Mouse (Mus musculus): Measurements from ENCODE around the gene Ptk6.

The Ptk6 gene

DNA sequence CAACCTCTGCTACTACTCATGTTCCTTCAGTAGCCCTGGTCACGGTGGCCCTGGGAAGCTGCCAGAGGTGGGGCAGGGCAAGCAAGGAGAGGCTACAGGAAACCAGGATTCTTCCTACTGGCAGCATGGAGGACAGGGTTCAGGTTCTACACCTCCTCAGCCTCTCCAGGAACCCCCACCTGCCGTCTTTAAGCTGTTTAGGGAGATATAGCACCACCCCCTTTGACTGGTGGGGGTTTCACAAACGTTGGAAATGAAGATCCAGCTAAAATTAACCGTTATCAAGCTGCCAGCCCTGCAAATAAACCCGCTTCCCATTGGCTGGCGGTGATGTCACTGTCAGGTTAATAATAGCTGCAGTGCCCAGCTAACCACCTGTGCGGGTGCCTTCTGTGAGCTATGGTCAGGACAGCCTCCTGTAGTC, 43.5 kb downstream of the Ptk6 start:
- no peak for DNase-seq

DNA sequence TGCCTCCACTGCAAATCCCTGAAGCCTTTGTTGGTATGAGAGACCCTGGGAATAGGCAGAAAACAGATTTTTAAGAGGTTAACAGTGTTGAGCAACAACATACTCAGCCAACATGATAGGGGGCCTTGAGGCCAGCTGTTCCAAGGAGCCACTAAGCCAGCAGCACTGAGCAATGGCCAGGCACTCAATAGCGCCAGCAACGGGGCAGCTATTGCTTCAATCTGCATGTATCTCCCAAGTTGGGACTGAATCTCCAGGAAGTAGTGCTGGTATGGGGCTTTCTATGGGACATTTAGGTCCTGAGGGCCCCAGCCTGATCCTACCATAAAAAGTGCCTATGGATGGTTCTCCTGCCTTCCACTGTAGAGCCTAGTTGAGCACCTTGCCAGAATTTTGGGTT, 44.1 kb downstream of the Ptk6 start:
- DNase-seq = no peak

DNA sequence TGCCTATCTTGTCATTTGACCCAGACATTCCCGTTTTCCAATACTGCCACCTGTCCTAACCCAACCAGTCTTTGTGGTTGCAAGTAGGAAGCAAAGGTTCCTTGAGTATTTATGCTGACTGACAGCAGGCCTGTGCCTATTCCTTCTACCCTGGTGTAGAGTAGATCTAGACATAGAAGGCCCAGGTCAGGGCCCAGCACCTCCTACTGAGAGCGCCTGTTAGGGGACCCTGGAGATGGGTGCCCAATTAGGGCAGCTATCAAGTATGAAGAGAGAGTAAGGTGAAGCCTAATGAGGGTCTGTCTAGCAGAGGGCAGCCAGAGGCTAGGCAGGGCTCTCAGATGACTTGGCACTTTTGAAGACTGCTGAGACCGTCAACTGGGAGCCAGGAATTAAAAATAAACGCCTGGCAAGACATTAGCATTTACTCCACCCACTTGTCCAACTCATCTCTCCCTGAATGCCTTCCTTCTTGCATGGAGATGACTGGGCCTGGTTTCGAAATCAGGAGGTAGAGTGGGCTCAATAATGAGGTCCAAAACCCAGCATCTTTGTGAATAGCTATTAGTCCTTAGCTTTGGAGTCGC, 44.8 kb downstream of the Ptk6 start:
- no peak for DNase-seq

DNA sequence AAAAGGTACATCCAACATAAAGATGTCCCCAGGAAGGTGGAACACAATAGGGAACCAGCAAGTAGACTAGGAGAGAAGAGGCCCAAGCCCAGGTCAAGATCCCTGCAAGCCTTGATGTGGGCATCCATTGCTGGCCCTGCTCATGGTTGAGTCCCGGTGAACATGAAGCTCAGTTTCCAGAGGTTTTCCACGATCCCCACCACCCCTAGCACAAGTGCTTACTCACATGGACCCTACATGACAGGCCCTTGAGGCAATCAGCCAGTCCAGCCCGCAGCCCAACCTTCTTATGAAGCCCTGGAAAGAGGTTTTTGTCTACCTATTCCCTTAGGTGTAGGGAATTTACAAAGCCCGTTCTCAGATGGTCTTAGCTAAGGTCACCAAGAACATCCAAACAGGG, 45.4 kb downstream of the Ptk6 start:
- no peak for DNase-seq

DNA sequence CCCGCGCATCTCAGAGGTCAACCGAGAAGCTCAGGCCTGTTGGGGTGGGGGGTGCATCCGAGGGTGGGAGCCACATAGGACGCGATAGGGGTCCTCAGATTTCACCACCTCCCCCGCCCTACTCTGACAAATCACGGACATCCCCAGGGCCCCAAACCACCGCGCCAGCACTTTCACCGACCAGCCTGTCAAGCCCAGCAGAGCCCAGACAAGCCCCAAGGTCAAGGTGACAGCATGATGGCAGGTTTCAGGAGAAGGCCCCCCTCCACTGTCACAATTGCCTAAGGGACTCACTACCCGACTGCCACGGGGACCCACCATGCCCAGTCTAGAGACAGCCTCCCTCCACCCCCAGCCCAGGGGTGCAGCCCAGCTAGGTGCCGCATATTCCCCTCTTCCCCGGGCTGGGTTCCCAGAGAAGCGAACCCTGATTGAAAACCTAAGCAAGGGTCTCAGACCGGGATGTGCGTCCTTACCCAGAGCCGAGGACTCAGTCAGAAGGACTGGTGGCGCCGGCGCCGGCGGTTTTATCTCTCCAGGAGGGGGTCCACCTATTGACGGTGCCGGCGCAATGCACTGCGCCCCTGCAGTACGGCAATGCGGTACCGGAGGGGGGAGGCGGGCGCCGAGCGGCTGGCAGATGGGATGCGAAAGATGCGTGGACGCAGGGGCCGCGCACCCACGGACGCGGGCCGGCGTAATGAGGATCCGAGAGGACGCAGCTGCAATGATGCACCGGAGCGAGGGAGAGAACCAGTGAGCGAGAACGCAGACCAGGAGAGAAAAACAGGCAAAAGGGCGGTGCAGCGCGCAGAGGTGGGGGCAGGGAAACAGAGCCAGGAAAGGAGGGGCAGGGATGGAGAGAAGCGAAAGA, 46.1 kb downstream of the Ptk6 start, which contains the start of gene Eef1a2:
Eef1a2 (minus strand) TSS at position 767 of the 874 bp plus-strand sequence.
- no peak for DNase-seq

DNA sequence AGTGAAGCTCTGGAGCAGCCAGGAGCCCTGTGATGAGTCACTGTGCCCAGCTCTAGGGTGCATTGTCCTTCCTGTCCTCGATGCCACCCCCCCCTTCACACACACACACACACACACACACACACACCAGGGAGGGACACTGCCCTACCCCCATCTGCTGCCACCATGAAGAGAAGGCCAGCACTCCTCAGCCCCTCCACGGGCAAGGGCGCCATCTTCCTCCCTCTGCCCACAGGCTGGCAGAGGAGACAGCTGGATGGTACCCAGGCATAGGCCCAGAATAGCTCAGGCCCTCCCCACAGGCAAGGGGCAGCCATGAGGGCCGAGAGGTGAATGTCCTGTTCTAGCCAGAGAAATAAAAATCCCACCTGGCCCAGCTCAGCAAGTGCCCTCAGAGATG, 46.8 kb downstream of the Ptk6 start:
- no peak for DNase-seq

DNA sequence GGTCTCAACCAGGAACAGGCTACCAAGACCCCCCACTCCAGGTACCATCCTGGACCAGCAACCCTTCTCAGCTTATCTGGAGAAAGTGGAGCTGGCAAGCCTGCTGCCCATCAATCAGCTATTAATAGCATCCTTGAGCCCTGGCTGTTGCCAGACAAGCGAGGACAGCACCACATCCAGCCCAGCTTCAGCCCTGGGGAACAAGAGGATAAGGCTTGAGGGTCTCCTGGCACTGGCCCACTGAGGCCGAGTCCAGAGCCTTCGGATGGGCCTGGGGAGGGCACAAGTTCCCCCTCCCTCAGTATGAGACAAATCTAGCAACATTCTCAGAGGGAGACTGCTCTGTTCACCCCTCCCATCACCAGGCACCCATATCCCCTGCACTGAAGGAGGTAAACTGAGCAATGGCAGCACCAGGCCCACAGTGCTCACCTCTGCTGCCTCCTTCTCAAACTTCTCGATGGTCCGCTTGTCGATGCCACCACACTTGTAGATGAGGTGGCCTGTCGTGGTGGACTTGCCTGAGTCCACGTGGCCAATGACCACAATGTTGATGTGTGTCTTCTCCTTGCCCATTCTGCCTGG, 47.7 kb downstream of the Ptk6 start:
- DNase-seq = no peak

DNA sequence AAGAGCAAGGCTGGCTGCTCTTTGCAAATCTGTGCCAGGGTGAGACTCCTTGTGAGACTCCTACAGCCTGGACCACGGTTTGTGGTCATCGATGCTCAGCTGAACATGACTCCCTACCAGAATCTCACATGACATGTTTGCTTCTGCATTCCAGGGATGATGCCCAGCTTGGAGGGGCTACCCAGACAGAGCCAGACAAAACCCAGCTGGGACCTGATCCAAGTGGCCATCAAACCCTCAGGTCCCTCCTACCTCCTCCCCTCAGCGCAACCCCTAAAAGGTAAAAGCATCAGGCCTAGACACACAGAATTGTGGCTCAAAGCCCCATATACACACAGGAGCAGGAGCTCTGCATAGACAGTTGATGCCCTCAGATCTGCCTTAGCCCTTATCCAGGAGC, 48.2 kb downstream of the Ptk6 start:
- no peak for DNase-seq

DNA sequence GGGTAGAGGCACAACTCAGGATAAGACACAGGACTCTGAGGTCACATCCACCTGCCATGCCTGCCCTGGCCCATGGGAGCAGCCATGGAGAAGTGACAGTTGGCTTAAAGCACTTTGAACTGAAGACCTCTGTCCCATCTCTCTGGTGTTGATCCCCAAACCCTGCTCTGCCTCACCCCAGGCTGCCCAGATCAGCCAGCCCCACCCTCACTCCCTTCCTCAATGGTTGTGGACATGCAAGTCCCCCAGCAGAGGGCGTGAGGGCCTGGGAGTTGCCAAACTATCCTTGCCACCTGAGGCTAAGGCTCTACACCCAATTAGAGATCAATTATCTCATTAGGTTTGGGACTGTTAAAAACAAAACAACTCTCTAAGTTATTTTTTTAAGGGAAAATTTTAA, 48.8 kb downstream of the Ptk6 start:
- peak in 1 of 2 experiments; percentile 12 for DNase-seq

DNA sequence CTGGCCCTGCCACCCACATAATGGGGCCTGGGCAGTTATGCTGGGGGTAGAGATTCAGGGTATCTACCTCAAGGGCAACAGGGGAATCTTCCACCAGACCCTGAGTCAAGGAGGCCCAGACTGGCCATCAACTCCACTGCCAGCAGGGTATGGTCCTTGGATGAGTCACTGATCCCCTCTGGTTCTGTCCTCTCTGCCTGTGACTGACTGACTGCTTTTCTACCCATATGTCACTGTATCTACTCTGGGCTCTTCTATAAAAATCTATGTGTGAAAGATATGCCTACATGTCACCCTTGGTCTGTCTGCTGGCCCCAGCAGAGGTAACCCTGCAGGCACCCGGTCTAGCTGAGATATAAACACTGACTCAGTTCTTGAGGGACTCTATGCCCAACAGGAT, 49.5 kb downstream of the Ptk6 start:
- no peak for DNase-seq

DNA sequence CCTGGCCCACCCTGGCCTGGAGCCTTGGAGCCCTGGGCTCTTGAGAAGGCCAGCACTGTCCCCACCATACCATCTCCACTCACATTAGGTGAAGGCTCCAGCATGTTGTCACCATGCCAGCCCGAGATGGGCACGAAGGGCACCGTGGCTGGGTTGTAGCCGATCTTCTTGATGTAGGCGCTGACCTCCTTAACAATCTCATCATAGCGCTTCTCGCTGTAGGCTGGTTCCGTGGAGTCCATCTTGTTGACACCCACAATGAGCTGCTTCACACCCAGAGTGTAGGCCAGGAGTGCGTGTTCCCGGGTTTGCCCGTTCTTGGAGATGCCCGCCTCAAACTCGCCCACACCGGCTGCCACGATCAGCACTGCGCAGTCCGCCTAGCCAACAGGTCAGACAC, 49.9 kb downstream of the Ptk6 start:
- no peak for DNase-seq

DNA sequence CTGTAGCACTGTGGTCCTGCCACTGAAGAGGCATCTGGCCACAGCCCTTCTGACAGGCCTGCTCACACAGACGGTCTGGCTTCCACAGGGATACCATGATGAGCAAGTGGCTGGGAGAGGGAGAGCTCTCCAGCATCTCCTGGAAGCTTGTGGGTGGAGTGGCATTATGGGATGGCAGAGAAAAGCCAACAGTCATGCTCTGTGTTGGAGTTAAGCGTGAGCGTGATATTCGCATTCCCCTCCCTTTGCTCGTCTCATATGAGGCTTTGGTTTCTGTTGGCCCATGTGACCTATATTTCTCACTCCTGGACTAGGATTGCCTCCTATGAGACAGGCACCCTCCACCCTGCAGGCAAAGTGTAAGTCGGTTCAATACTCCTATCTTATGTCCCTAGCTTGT, 52.3 kb downstream of the Ptk6 start:
- no peak for DNase-seq

DNA sequence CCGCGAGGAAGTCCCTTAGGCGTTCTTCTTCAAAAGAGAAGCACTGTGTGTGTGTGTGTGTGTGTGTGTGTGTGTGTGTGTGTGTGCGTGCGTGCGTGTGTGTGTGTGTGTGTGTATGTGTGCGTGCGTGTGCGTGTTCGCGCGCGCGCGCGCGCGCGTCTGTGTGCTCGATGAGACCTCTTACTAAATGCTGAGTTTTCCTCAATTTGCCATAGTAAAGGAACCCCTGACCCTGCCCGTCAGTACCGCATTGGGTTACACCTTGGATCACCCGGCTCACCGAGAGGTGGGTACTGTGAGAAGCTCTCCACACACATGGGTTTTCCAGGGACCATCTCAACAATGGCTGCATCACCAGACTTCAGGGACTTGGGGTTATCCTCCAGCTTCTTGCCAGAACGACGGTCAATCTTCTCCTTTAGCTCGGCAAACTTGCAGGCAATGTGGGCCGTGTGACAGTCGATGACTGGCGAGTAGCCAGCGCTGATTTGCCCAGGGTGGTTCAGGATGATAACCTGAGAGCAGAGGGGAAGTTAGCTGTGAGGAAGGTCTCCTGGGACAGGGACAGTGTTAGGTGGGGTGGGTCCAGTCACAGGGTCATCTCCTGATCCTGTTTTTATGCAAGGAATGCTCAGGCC, 54.2 kb downstream of the Ptk6 start:
- DNase-seq = no peak

DNA sequence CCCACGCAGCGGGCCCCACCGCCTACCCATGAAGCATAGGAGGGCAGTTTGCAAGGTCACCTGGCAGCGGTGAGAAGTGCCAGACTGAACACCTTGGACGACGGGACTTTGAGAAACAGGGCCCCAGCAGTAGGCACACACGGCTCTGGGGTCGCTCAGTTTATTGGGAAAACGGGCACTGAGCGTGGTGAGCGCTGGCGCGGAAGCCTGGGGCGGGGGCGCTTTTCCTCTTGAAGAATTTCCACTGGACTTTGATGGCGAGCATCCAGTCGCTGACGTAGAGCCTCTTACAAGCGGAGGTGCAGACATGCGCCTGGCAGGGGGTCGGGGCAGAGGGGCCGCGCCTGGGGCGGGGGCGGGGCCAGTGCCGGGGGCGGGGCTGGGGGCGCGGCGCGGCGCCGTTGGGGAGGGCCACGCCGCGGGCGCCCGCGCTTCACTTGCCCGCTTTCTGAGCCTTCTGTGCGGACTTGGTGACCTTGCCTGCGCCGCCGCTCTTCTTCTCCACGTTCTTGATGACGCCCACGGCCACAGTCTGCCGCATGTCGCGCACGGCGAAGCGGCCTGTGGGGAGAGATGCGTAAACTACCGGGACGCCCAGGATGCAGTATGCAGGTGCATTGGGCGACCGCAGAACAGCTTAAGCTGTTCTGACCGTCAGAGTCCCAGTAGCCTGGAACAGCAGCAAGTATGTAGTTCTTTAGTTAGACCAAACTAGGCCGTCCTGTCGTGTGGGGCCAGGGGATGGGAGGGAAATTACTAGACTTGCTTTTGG, 54.9 kb downstream of the Ptk6 start:
- DNase-seq = peak; percentile 23 to 31

DNA sequence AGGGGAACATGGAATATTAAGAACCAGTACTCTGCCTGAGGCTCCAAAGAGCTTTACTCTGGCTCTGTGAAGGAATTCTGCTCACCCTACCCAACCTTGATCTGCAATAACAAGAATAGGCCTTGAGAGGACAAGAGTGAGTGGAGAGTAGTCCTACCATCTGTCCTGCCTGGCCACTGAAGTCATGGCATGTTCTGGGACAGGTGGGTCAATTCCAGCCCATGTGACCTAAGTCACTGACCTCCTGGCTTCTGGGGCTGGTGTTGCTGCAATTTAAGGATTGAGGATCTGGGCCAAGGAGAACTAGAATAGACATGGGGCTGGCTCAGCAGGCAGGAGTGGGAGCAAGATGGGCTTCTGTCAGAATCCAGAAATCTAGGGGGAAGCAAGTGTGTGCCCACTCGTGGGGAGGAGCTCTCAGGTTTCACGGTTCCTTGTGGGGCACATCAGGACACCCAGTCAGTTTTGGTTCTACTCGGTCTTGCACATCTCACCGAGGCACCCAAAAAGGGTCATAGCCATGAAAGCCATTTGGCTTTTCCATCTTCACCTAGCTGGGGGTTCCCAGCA, 55.5 kb downstream of the Ptk6 start:
- no peak for DNase-seq

DNA sequence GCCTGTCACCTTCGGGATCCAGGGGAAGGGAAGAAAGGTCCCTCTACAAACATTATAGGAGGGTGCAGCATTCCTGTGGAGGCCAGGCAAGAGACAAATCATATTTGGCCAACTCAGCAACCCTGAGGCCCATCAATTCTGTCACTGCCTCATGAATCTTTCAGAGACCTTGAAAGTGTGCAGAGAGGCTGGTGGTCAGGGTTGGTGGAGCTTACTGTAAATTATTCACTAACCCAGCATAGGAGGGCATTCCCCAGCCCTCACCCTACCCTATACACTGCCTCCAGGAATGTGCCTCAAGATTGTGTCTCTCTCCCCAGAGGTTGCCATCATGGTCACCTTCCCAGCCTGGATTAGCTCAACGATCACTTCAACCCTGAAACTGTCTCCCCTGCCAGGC, 57.9 kb downstream of the Ptk6 start:
- DNase-seq = no peak
